Mouse (Mus musculus): ENCODE measurements around the gene E330034G19Rik. TPM values are rescaled to one million over a fixed set of nuclear protein-coding genes. Genes with fewer than 3 reads are reported as not detected.
"Not testable (repeated sequence)": the region's sequence is repeated elsewhere in the genome, so short reads cannot be mapped to it uniquely, and the experiment has no call there.

E330034G19Rik gene
- total RNA-seq, 4 experiments from 2014 or later = not detected

- peak; percentile 17 to 26 for DNase-seq (ENCODE audit: low spot score in 2 of 2)
Measured at GRCm38 (mm10) chr14:24311110-24311509, 18.1 kb downstream of the E330034G19Rik start.

GRCm38 (mm10) chr14:24347007-24347406 lies 54.0 kb downstream of the E330034G19Rik start:
- not testable (repeated sequence) for DNase-seq (ENCODE audit: low spot score in 2 of 2)

GRCm38 (mm10) chr14:24358295-24358951 lies 65.4 kb downstream of the E330034G19Rik start:
- DNase-seq (ENCODE audit: low spot score in 2 of 2) = peak in 1 of 2 experiments; percentile 3

Other genes with a start within 250 kb of the E330034G19Rik start
- gene Dlg5, start 47.3 kb upstream of the E330034G19Rik start, total RNA-seq (2022) = 10 to 100 TPM in 1 of 4 experiments, 1 to 10 TPM in 3; 3.5 to 11.1 (median 6.0) TPM
- 1 to 10 TPM; 5.7 to 8.1 (median 7.1) TPM for gene Polr3a, start 193.8 kb downstream of the E330034G19Rik start, total RNA-seq (2022)
- gene Rps24, start 193.9 kb downstream of the E330034G19Rik start, total RNA-seq (2022) = 100 to 1,000 TPM; 660 to 798 (median 702) TPM

Measured in gastrocnemius, adult 8-10 months (tissue).